Mouse (Mus musculus): ENCODE data around the gene Adipor1. TPM values are rescaled to one million over a fixed set of nuclear protein-coding genes. Genes with fewer than 3 reads are reported as not detected.

Adipor1 gene
- polyA plus RNA-seq, 1 experiment from 2014 or later, result 91.9 TPM

DNA sequence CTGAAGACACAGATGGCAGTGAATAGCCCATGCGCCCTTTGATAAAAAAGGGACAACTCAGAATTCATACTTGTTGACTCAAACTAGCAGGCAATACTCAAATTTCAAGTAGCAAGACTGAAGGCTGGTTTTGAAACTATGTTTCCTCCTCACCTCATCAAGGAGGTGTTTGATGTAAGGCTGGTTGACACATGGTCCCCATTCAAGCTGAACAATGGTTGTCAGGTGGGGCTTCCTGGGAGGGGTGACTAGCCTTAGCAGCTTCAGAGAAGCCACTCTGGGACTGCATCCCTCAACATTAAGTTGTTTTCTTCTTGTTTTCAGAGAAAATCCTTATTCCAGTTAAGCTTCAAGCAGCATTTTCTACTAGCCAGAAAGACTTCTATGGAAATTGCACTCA is 29.5 kb upstream of the Adipor1 start, which contains the start of gene 4933406M09Rik:
Gene 4933406M09Rik, plus strand, starts transcription at position 275 of the 400 bp plus-strand sequence.
- Histone ChIP-seq H3K36me3 (ENCODE audit: control insufficient read depth, insufficient read depth, low read length) (no peaks in the 10 kb centered on the region), H3K9me3 (ENCODE audit: control insufficient read depth, low read length) (no peaks in the 10 kb centered on the region), H3K27me3 (ENCODE audit: control insufficient read depth, insufficient read depth, low read length) (no peaks in the 10 kb centered on the region), H3K9ac (ENCODE audit: low read length) (no peak within 1 kb of the TSS), H3K4me1 (ENCODE audit: control insufficient read depth, insufficient read depth, low read length) (no peaks in the 10 kb centered on the region), H3K27ac (replicated peaks; ENCODE audit: low read depth, low read length) (no peak within 1 kb of the TSS), H3K4me3 (ENCODE audit: low read depth, low read length) (no peak within 1 kb of the TSS), H3K4me2 (ENCODE audit: low read depth, severe bottlenecking) (no peak within 1 kb of the TSS)
- ATAC-seq (ENCODE audit: insufficient number of reproducible peaks, low FRiP score, low TSS enrichment, low read depth), result no peak
- WGBS, result 96% methylated on average over 1 of the region's 1 CpGs
- DNase-seq (ENCODE audit: low spot score), result no peak

- no peak for ATAC-seq (ENCODE audit: insufficient number of reproducible peaks, low FRiP score, low TSS enrichment, low read depth)
- H3K4me1 ChIP-seq (ENCODE audit: control insufficient read depth, insufficient read depth, low read length), result no peaks in the 10 kb centered on the region
- H3K4me2 ChIP-seq (ENCODE audit: low read depth, severe bottlenecking), result no peak overlapping the region
- no peaks in the 10 kb centered on the region for H3K9me3 ChIP-seq (ENCODE audit: control insufficient read depth, low read length)
- H3K27me3 ChIP-seq (ENCODE audit: control insufficient read depth, insufficient read depth, low read length), result no peaks in the 10 kb centered on the region
- H3K27ac ChIP-seq (replicated peaks; ENCODE audit: low read depth, low read length), result no peak overlapping the region
- H3K36me3 ChIP-seq (ENCODE audit: control insufficient read depth, insufficient read depth, low read length), result no peaks in the 10 kb centered on the region
- no peak overlapping the region for H3K4me3 ChIP-seq (ENCODE audit: low read depth, low read length)
- 64% methylated on average over 5 of the region's 5 CpGs for WGBS
- no peak for DNase-seq (ENCODE audit: low spot score)
- no peak overlapping the region for H3K9ac ChIP-seq (ENCODE audit: low read length)
Observed at GRCm38 (mm10) chr1:134393827-134394226, 21.4 kb upstream of the Adipor1 start.

DNA sequence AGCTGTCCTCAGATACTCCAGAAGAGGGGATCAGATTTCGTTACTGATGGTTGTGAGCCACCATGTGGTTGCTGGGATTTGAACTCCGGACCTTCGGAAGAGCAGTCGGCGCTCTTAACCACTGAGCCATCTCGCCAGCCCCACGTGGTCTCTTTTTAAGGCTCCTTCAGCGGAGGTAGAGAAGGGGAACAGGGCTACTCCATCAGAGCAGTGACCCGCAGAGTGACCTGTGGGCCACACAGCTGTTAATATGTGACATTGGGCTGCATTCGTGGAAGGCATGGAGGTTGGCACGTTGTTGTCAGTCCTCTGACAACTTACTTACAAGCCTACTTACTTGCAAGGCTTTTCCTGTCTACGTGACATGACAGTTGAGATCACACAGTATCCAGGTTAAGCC is 17.0 kb upstream of the Adipor1 start:
- 93% methylated on average over 12 of the region's 12 CpGs for WGBS
- DNase-seq (ENCODE audit: low spot score), result no peak
- no peaks in the 10 kb centered on the region for H3K9me3 ChIP-seq (ENCODE audit: control insufficient read depth, low read length)

DNA sequence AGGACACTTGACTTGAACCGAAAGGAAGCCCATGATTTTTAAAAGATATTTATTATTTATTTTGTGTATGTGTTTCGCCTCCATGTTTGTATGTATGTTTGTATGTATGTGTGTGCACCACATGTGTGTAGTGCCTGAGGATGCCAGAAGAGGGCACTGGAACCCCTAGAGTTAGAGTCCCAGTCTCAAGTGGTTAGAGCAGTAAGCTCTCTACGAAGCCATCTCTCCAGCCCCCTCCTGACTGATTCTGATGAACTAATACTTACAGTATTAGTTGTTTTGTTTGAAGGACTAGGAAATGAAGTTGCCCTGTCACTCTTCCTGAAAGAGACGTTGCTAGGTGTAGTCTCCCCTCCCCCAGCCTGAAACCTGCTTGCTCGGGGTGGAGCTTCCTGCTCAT is 15.4 kb upstream of the Adipor1 start:
- WGBS, result 73% methylated on average over 5 of the region's 5 CpGs
- Histone ChIP-seq H3K4me3 (ENCODE audit: low read depth, low read length) (no peak overlapping the region), H3K36me3 (ENCODE audit: control insufficient read depth, insufficient read depth, low read length) (no peaks in the 10 kb centered on the region), H3K27me3 (ENCODE audit: control insufficient read depth, insufficient read depth, low read length) (no peaks in the 10 kb centered on the region), H3K4me1 (ENCODE audit: control insufficient read depth, insufficient read depth, low read length) (no peaks in the 10 kb centered on the region), H3K9ac (ENCODE audit: low read length) (no peak overlapping the region), H3K27ac (replicated peaks; ENCODE audit: low read depth, low read length) (no peak overlapping the region), H3K4me2 (ENCODE audit: low read depth, severe bottlenecking) (no peak overlapping the region), H3K9me3 (ENCODE audit: control insufficient read depth, low read length) (no peaks in the 10 kb centered on the region)
- no peak for DNase-seq (ENCODE audit: low spot score)
- ATAC-seq (ENCODE audit: insufficient number of reproducible peaks, low FRiP score, low TSS enrichment, low read depth), result no peak

More for the DNA sequence above, 17.0 kb upstream of the Adipor1 start:
- Histone ChIP-seq H3K4me1 (ENCODE audit: control insufficient read depth, insufficient read depth, low read length) (no peaks in the 10 kb centered on the region), H3K4me3 (ENCODE audit: low read depth, low read length) (no peak overlapping the region), H3K27ac (replicated peaks; ENCODE audit: low read depth, low read length) (no peak overlapping the region), H3K4me2 (ENCODE audit: low read depth, severe bottlenecking) (no peak overlapping the region), H3K36me3 (ENCODE audit: control insufficient read depth, insufficient read depth, low read length) (no peaks in the 10 kb centered on the region), H3K27me3 (ENCODE audit: control insufficient read depth, insufficient read depth, low read length) (no peaks in the 10 kb centered on the region), H3K9ac (ENCODE audit: low read length) (no peak overlapping the region)
- no peak for ATAC-seq (ENCODE audit: insufficient number of reproducible peaks, low FRiP score, low TSS enrichment, low read depth)

GRCm38 (mm10) chr1:134405509-134406413 is 9.4 kb upstream of the Adipor1 start, which contains the start of gene Cyb5r1:
Gene Cyb5r1 (plus strand): TSS chr1:134405559.
- WGBS, result under 1% methylated on average over 43 of the region's 43 CpGs
- peak within 1 kb of the TSS; percentile 81 for H3K4me3 ChIP-seq (ENCODE audit: low read depth, low read length)
- peak within 1 kb of the TSS; percentile 84 for H3K4me2 ChIP-seq (ENCODE audit: low read depth, severe bottlenecking)
- ATAC-seq (ENCODE audit: insufficient number of reproducible peaks, low FRiP score, low TSS enrichment, low read depth), result peak; percentile 97
- H3K4me1 ChIP-seq (ENCODE audit: control insufficient read depth, insufficient read depth, low read length), result 0 out of 2 replicates have a peak, but pooled peaks cover 7% of the 10 kb centered on the region
- H3K27me3 ChIP-seq (ENCODE audit: control insufficient read depth, insufficient read depth, low read length), result no peaks in the 10 kb centered on the region
- no peaks in the 10 kb centered on the region for H3K9me3 ChIP-seq (ENCODE audit: control insufficient read depth, low read length)
- DNase-seq (ENCODE audit: low spot score), result peak; percentile 91
- H3K9ac ChIP-seq (ENCODE audit: low read length), result peak within 1 kb of the TSS; percentile 78
- H3K27ac ChIP-seq (replicated peaks; ENCODE audit: low read depth, low read length), result 0 out of 2 replicates have a peak within 1 kb of the TSS, but pooled peaks have one; percentile 51
- peaks cover 4% of the 10 kb centered on the region; the same call in 1 of the 2 replicates for H3K36me3 ChIP-seq (ENCODE audit: control insufficient read depth, insufficient read depth, low read length)

GRCm38 (mm10) chr1:134406414-134406771 is 8.8 kb upstream of the Adipor1 start:
- H3K4me1 ChIP-seq (ENCODE audit: control insufficient read depth, insufficient read depth, low read length), result 0 out of 2 replicates have a peak, but pooled peaks cover 7% of the 10 kb centered on the region
- no peaks in the 10 kb centered on the region for H3K9me3 ChIP-seq (ENCODE audit: control insufficient read depth, low read length)
- no peaks in the 10 kb centered on the region for H3K27me3 ChIP-seq (ENCODE audit: control insufficient read depth, insufficient read depth, low read length)
- no peak overlapping the region for H3K27ac ChIP-seq (replicated peaks; ENCODE audit: low read depth, low read length)
- 36% methylated on average over 8 of the region's 8 CpGs for WGBS
- peak overlapping the region; percentile 78 for H3K9ac ChIP-seq (ENCODE audit: low read length)
- peak overlapping the region; percentile 81 for H3K4me3 ChIP-seq (ENCODE audit: low read depth, low read length)
- peak overlapping the region; percentile 84 for H3K4me2 ChIP-seq (ENCODE audit: low read depth, severe bottlenecking)
- ATAC-seq (ENCODE audit: insufficient number of reproducible peaks, low FRiP score, low TSS enrichment, low read depth), result peak; percentile 18; the same call in 1 of the 2 replicates
- DNase-seq (ENCODE audit: low spot score), result no peak
- peaks cover 4% of the 10 kb centered on the region; the same call in 1 of the 2 replicates for H3K36me3 ChIP-seq (ENCODE audit: control insufficient read depth, insufficient read depth, low read length)

- Histone ChIP-seq H3K9ac (ENCODE audit: low read length) (no peak overlapping the region), H3K4me2 (ENCODE audit: low read depth, severe bottlenecking) (no peak overlapping the region), H3K4me1 (ENCODE audit: control insufficient read depth, insufficient read depth, low read length) (0 out of 2 replicates have a peak, but pooled peaks cover 7% of the 10 kb centered on the region), H3K9me3 (ENCODE audit: control insufficient read depth, low read length) (no peaks in the 10 kb centered on the region), H3K36me3 (ENCODE audit: control insufficient read depth, insufficient read depth, low read length) (peaks cover 6% of the 10 kb centered on the region; the same call in 1 of the 2 replicates), H3K4me3 (ENCODE audit: low read depth, low read length) (no peak overlapping the region), H3K27ac (replicated peaks; ENCODE audit: low read depth, low read length) (no peak overlapping the region), H3K27me3 (ENCODE audit: control insufficient read depth, insufficient read depth, low read length) (no peaks in the 10 kb centered on the region)
- DNase-seq (ENCODE audit: low spot score) (no peak), ATAC-seq (ENCODE audit: insufficient number of reproducible peaks, low FRiP score, low TSS enrichment, low read depth) (no peak)
- 74% methylated on average over 8 of the region's 8 CpGs for WGBS
Observed at GRCm38 (mm10) chr1:134408080-134408479, 7.1 kb upstream of the Adipor1 start.

DNA sequence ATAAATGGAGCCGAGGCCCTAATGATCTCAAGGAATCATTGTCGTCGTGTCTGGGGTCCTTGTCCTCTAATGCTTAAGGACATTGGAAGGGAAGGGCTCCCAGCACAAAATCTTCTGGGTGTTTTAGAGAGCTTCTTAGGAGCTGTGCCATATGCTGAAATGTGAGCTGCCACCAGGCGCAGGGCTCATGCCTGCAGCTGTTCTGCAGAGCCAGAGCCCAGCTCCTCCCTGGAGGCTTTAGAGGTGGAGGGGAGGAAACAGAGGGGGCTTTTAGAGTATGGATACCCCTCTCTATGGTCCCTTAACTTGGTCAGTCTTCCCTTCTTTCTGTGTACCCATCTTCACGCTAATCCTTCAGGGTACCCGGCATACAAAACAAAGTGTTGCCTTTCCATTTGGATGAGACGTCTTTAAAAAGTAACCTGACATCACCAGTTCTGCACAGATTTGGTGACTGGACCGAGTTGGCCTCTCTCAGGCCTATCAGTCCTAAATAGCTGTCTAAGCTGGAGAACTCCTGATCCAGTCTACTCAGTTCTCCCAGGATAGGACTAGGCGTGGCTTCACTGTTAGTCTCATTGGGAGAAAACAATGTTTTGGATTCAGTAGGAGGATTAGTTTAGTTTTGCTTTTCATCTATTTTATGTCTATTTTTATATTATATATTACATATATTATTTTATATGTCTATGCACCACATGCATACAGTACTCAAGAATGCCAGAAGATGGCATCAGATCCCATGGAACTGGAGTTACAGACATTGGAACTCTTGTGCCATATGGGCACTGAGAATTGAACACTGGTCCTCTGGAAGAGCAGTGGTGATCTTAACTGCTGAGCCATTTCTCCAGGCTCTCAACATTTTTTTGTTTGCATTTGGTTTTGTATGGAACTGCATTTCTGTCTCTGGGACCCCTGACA is 3.2 kb upstream of the Adipor1 start:
- H3K9me3 ChIP-seq (ENCODE audit: control insufficient read depth, low read length), result no peaks in the 10 kb centered on the region
- no peaks in the 10 kb centered on the region for H3K27me3 ChIP-seq (ENCODE audit: control insufficient read depth, insufficient read depth, low read length)
- DNase-seq (ENCODE audit: low spot score) (no peak), ATAC-seq (ENCODE audit: insufficient number of reproducible peaks, low FRiP score, low TSS enrichment, low read depth) (no peak)
- no peak overlapping the region for H3K4me2 ChIP-seq (ENCODE audit: low read depth, severe bottlenecking)
- H3K9ac ChIP-seq (ENCODE audit: low read length), result no peak overlapping the region
- peaks cover 9% of the 10 kb centered on the region; the same call in 1 of the 2 replicates for H3K4me1 ChIP-seq (ENCODE audit: control insufficient read depth, insufficient read depth, low read length)
- H3K4me3 ChIP-seq (ENCODE audit: low read depth, low read length), result no peak overlapping the region
- WGBS, result 88% methylated on average over 9 of the region's 9 CpGs
- no peak overlapping the region for H3K27ac ChIP-seq (replicated peaks; ENCODE audit: low read depth, low read length)
- peaks cover 6% of the 10 kb centered on the region; the same call in 1 of the 2 replicates for H3K36me3 ChIP-seq (ENCODE audit: control insufficient read depth, insufficient read depth, low read length)
